Mouse (Mus musculus) erythroblast, embryonic 14.5 days (primary cell): ENCODE results near the gene Tspan17.

Source experiments
- GATA1 ChIP-seq: IDR thresholded peaks from 2 replicates; pipeline ENCODE4 v1.6.1; 2012; ENCODE audit warnings: low read length, inconsistent platforms, mixed read lengths
- TAL1 ChIP-seq: IDR thresholded peaks from 3 replicates; pipeline ENCODE4 v1.6.1; 2012; ENCODE audit warnings: low read length, inconsistent platforms, mixed read lengths

GRCm38 (mm10) chr13:54837061-54837460, 47.9 kb downstream of the Tspan17 start:
- TF ChIP-seq TAL1: no peak
- no peak for TF ChIP-seq GATA1
